Mouse (Mus musculus) heart, adult 2 months (tissue): Measurements from ENCODE around the gene Ror2. TPM values are rescaled to one million over a fixed set of nuclear protein-coding genes. Genes with fewer than 3 reads are reported as not detected.

ENCODE experiments used
- DNase-seq, 2 experiments: peaks; one replicate each; pipeline ENCODE4 v3.0.0; 2021
- H3K27ac ChIP-seq: fragments of 200-600 bp; 2 replicates; pipeline ENCODE4 v1.8.1; 2022
- H3K27me3 ChIP-seq: fragments of 200-500 bp; 2 replicates; pipeline ENCODE4 v1.6.1; 2012; ENCODE audit warnings: mild to moderate bottlenecking, low read length, inconsistent platforms, mixed read lengths; ENCODE audit not compliant: control insufficient read depth, insufficient read depth
- H3K36me3 ChIP-seq: fragments of 200-500 bp; 2 replicates; pipeline ENCODE4 v1.6.1; 2012; ENCODE audit warnings: low read length, inconsistent platforms; ENCODE audit not compliant: control insufficient read depth, insufficient read depth
- H3K4me1 ChIP-seq: fragments of 200-500 bp; 2 replicates; pipeline ENCODE4 v1.6.1; 2011; ENCODE audit warnings: low read length; ENCODE audit not compliant: control insufficient read depth, insufficient read depth
- H3K4me3 ChIP-seq: fragments of 200-600 bp; 2 replicates; pipeline ENCODE4 v1.8.1; 2022
- H3K79me2 ChIP-seq: fragments of 200-500 bp; replicated peaks from 2 replicates; pipeline ENCODE4 v1.6.1; 2012; ENCODE audit warnings: mild to moderate bottlenecking, inconsistent platforms, low read length, moderate library complexity, mixed read lengths; ENCODE audit not compliant: control insufficient read depth, insufficient read depth
- H3K9ac ChIP-seq: fragments of 200-500 bp; 2 replicates; pipeline ENCODE4 v1.6.1; 2012; ENCODE audit warnings: low read depth, mild to moderate bottlenecking, control low read depth, inconsistent platforms, low read length, mixed read lengths
- CTCF ChIP-seq: fragments of 200-600 bp; IDR thresholded peaks from 2 replicates; pipeline ENCODE4 v1.8.1; 2022; ENCODE audit warnings: antibody characterized with exemption, mild to moderate bottlenecking, moderate library complexity
- EP300 ChIP-seq: fragments of 200-500 bp; IDR thresholded peaks from 2 replicates; pipeline ENCODE4 v1.6.1; 2011; ENCODE audit warnings: low read depth, low read length, control low read depth; ENCODE audit not compliant: insufficient read depth
- POLR2A ChIP-seq: fragments of 200-500 bp; IDR thresholded peaks from 2 replicates; pipeline ENCODE4 v1.6.1; 2011; ENCODE audit warnings: mild to moderate bottlenecking, low read depth, low read length, control low read depth; ENCODE audit not compliant: insufficient read depth
- WGBS: fragments of 180-500 bp; shearing (Covaris S2); methylation state at CpG from one replicate; pipeline ENCODE4 v1.1.7; 2018; 5-methylcytosine and 5-hydroxymethylcytosine counted together
- intact Hi-C: fragments of 180-260 bp; cut with DNase I; formaldehyde crosslinking; loops from one replicate; pipeline ENCODE4 v1.15.1; 2025
- polyA plus RNA-seq: library from polyadenylated mRNA; depleted of rRNA; stranded (reverse); fragments of >200 nt; gene quantifications from 2 replicates; pipeline ENCODE4 v1.2.3, GENCODE M21; 2012
- total RNA-seq, 2 experiments: library from RNA; stranded (reverse); gene quantifications; 2 replicates each; pipeline ENCODE4 v1.2.3; 2021

Gene Ror2
- total and polyA plus RNA-seq, 3 experiments, result 1.1 to 1.9 (median 1.5) TPM

- no peaks in the 10 kb centered on the region for H3K4me1 ChIP-seq
- TF ChIP-seq EP300, result no peak
- no peak for TF ChIP-seq POLR2A
- TF ChIP-seq CTCF, result no peak
- intact Hi-C loops, result no loop called here
- no peaks in the 10 kb centered on the region for H3K27me3 ChIP-seq
- H3K27ac ChIP-seq, result no peak overlapping the region
- H3K4me3 ChIP-seq, result no peak overlapping the region
- 67% methylated on average over 24 of the region's 24 CpGs for WGBS
- H3K36me3 ChIP-seq, result no peaks in the 10 kb centered on the region
- H3K9ac ChIP-seq, result no peak overlapping the region
- DNase-seq, result no peak
- H3K79me2 ChIP-seq, result no peaks in the 10 kb centered on the region
These were observed 37.1 kb downstream of the Ror2 start for GRCm38 (mm10) chr13:53248586-53249401.

- Histone ChIP-seq H3K27ac (no peak overlapping the region), H3K4me1 (no peaks in the 10 kb centered on the region), H3K79me2 (no peaks in the 10 kb centered on the region), H3K36me3 (no peaks in the 10 kb centered on the region), H3K4me3 (no peak overlapping the region), H3K27me3 (no peaks in the 10 kb centered on the region), H3K9ac (no peak overlapping the region)
- TF ChIP-seq POLR2A (no peak), CTCF (no peak), EP300 (no peak)
- no peak for DNase-seq
- 64% methylated on average over 6 of the region's 6 CpGs for WGBS
- intact Hi-C loops, result no loop called here
These were observed 37.8 kb downstream of the Ror2 start for GRCm38 (mm10) chr13:53248080-53248479.

DNA sequence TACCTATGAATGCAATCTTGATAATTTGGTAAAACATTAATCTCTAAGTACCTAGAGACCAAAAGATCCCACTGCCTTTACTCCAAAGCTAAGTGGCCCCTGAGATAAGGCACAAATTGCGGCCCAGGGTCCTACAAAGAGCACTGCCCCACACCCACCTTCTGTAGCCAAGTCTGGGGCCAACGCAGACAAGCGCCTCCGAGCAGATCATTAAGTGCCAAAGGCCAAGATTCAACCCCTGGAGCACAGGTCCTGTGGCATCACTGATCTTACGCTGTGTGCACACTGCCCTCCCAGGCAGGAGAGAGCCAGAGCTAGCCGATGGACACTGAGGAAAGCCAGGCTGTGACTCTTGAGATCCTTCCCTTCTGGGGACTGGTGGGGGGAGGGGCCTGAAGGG, 38.7 kb downstream of the Ror2 start:
- Histone ChIP-seq H3K4me1 (no peaks in the 10 kb centered on the region), H3K27ac (no peak overlapping the region)

GRCm38 (mm10) chr13:53244151-53244550, 41.8 kb downstream of the Ror2 start:
- no peaks in the 10 kb centered on the region for H3K36me3 ChIP-seq
- H3K9ac ChIP-seq, result no peak overlapping the region
- no peak overlapping the region for H3K27ac ChIP-seq
- no peaks in the 10 kb centered on the region for H3K4me1 ChIP-seq
- H3K27me3 ChIP-seq, result no peaks in the 10 kb centered on the region
- no peaks in the 10 kb centered on the region for H3K79me2 ChIP-seq
- TF ChIP-seq EP300, result no peak
- no peak for TF ChIP-seq CTCF
- TF ChIP-seq POLR2A, result no peak
- intact Hi-C loops, result no loop called here
- 60% methylated on average over 8 of the region's 8 CpGs for WGBS
- DNase-seq, result no peak
- no peak overlapping the region for H3K4me3 ChIP-seq

More for the DNA sequence above, 38.7 kb downstream of the Ror2 start:
- Histone ChIP-seq H3K9ac (no peak overlapping the region), H3K79me2 (no peaks in the 10 kb centered on the region), H3K4me3 (no peak overlapping the region), H3K36me3 (no peaks in the 10 kb centered on the region), H3K27me3 (no peaks in the 10 kb centered on the region)
- TF ChIP-seq POLR2A (no peak), CTCF (no peak), EP300 (no peak)
- intact Hi-C loops, result no loop called here
- 88% methylated on average over 6 of the region's 6 CpGs for WGBS
- DNase-seq, result no peak

DNA sequence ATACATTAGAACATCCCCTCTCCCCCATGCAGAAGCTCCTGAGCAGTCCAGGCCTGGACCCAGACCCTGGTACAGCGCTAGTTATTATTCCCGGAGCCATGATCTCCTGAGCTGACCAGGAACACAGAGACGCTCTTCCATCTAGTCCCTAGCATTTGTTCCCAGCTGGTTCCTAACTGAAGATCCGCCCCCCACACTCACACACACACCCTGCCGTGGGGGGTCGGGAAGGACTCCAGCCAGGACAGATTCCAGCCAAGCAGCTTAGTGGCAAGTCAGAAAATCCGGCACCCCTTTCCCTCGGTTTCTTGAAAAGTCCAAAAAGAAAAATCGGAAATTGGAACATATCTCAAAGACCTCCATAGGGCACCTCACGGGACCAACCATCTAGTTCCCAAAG, 48.5 kb downstream of the Ror2 start:
- DNase-seq, result no peak
- H3K27ac ChIP-seq, result no peak overlapping the region
- no peaks in the 10 kb centered on the region for H3K27me3 ChIP-seq
- H3K36me3 ChIP-seq, result no peaks in the 10 kb centered on the region
- no peak overlapping the region for H3K9ac ChIP-seq
- no peak overlapping the region for H3K4me3 ChIP-seq
- WGBS, result 71% methylated on average over 10 of the region's 10 CpGs
- H3K4me1 ChIP-seq, result peaks cover 1% of the 10 kb centered on the region; the same call in 1 of the 2 replicates
- intact Hi-C loops, result loop anchor here (5.0 kb wide), 1 partner anchor 40 kb away; no protein-coding TSS in a partner anchor
- no peaks in the 10 kb centered on the region for H3K79me2 ChIP-seq
- TF ChIP-seq CTCF, result no peak
- no peak for TF ChIP-seq POLR2A
- no peak for TF ChIP-seq EP300
